Mouse (Mus musculus): ENCODE measurements around the gene P2rx3. TPM values are rescaled to one million over a fixed set of nuclear protein-coding genes. Genes with fewer than 3 reads are reported as not detected.

The P2rx3 gene
- polyA plus RNA-seq, 1 experiment from 2014 or later = 0.76 TPM

Other genes with a start within 250 kb of the P2rx3 start
- gene Ube2l6, start 238.6 kb downstream of the P2rx3 start, polyA plus RNA-seq (2014; fragmentation: Nextera tagmentation; extraction: Ambion mirVana) = 21.9 and 23.3 TPM in 2 replicates
- gene Smtnl1, start 214.8 kb downstream of the P2rx3 start, polyA plus RNA-seq (2014; fragmentation: Nextera tagmentation; extraction: Ambion mirVana) = 0.10 and 0.32 TPM in 2 replicates
- 46.9 and 53.6 TPM in 2 replicates for gene Timm10, start 210.5 kb downstream of the P2rx3 start, polyA plus RNA-seq (2014; fragmentation: Nextera tagmentation; extraction: Ambion mirVana)
- gene Slc43a1, start 198.6 kb downstream of the P2rx3 start, polyA plus RNA-seq (2014; fragmentation: Nextera tagmentation; extraction: Ambion mirVana) = 36.0 and 37.8 TPM in 2 replicates
- 0.75 and 0.96 TPM in 2 replicates for gene Rtn4rl2, start 150.8 kb downstream of the P2rx3 start, polyA plus RNA-seq (2014; fragmentation: Nextera tagmentation; extraction: Ambion mirVana)
- 31.6 and 31.7 TPM in 2 replicates for gene Slc43a3, start 100.9 kb downstream of the P2rx3 start, polyA plus RNA-seq (2014; fragmentation: Nextera tagmentation; extraction: Ambion mirVana)
- 0.47 and 0.48 TPM in 2 replicates for gene Prg2, start 57.0 kb downstream of the P2rx3 start, polyA plus RNA-seq (2014; fragmentation: Nextera tagmentation; extraction: Ambion mirVana)
- not detected in 2 replicates for gene Prg3, start 49.2 kb downstream of the P2rx3 start, polyA plus RNA-seq (2014; fragmentation: Nextera tagmentation; extraction: Ambion mirVana)
- gene Ssrp1, start 228 bp downstream of the P2rx3 start, polyA plus RNA-seq (2014; fragmentation: Nextera tagmentation; extraction: Ambion mirVana) = 409 and 418 TPM in 2 replicates
- 6.7 and 7.0 TPM in 2 replicates for gene Tnks1bp1, start 10.6 kb upstream of the P2rx3 start, polyA plus RNA-seq (2014; fragmentation: Nextera tagmentation; extraction: Ambion mirVana)
- gene Aplnr, start 98.8 kb upstream of the P2rx3 start, polyA plus RNA-seq (2014; fragmentation: Nextera tagmentation; extraction: Ambion mirVana) = 33.4 and 34.9 TPM in 2 replicates
- gene Lrrc55, start 159.7 kb upstream of the P2rx3 start, polyA plus RNA-seq (2014; fragmentation: Nextera tagmentation; extraction: Ambion mirVana) = 0.37 and 0.41 TPM in 2 replicates